Mouse (Mus musculus) cortical plate, adult 2 months (tissue): ENCODE results near the gene Tcf15.

Experiments
- CTCF ChIP-seq: fragments of 200-500 bp; IDR thresholded peaks from 2 replicates; pipeline ENCODE4 v1.5.1; 2011; ENCODE audit warnings: mild to moderate bottlenecking, control low read depth, low read length; ENCODE audit not compliant: insufficient read depth; ENCODE audit errors: extremely low read depth
- POLR2A ChIP-seq: fragments of 200-500 bp; IDR thresholded peaks from 2 replicates; pipeline ENCODE4 v1.6.1; 2011; ENCODE audit warnings: mild to moderate bottlenecking, low read length, control low read depth; ENCODE audit not compliant: insufficient read depth; ENCODE audit errors: extremely low read depth

- TF ChIP-seq CTCF = no peak
- no peak for TF ChIP-seq POLR2A
These were observed 743 bp downstream of the Tcf15 start for GRCm38 (mm10) chr2:152144158-152144450.
